Mouse (Mus musculus): ENCODE data around the gene Grtp1. TPM values are rescaled to one million over a fixed set of nuclear protein-coding genes. Genes with fewer than 3 reads are reported as not detected.

The Grtp1 gene
- total RNA-seq, 4 experiments from 2014 or later, result 9.3 to 14.1 (median 11.8) TPM

DNA sequence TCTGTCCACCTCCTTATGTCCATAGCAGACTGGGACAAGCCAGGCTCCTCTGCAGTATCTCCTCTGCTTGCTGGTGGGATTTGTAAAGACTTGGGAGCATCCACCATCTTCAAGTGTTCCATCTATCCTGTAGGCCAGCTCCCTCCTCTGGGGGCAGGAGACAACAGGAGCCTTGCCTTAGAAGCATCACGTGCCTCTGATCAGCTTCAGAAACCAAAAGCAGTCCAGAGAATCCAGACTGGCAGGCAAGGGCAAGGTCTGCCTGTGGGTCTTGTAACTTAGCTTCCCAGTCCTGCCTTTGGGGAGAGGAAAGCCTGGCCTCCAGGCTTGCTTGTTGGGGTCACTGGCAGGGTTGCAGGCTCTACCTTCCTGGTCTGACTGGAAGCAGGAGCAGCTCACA, 24.8 kb downstream of the Grtp1 start:
- DNase-seq (ENCODE audit: low spot score in 2 of 2), result no peak

DNA sequence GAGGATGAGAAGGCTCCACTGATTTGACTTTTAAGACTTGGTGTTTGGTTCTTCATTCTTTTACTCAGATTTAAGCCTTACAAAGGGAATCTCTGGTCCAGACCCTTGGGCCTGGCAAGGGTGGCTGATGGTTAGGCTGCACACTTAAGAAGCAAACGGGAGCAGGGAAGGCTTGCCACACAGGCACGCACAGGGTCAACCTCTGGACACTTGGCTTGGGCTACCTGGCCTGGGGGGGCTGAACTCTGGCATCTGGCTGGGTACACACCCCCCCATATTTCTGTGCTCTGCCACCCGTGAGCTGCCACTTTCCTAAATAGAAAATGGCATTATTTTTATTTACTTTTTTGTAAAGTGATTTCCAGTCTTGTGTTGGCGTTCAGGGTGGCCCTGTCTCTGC, 25.6 kb downstream of the Grtp1 start:
- no peak for DNase-seq (ENCODE audit: low spot score in 2 of 2)

DNA sequence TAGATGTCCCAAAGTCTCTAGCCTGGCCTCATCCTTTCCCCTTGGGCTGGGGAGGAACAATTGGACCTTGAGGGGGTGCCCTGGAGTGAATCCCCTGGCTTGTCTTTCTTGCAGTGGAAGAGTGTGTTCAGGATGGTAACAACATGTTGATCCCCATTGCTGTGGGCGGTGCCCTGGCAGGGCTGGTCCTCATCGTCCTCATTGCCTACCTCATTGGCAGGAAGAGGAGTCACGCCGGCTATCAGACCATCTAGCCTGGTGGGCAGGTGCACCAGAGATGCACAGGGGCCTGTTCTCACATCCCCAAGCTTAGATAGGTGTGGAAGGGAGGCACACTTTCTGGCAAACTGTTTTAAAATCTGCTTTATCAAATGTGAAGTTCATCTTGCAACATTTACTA, 26.1 kb downstream of the Grtp1 start:
- no peak for DNase-seq (ENCODE audit: low spot score in 2 of 2)

DNA sequence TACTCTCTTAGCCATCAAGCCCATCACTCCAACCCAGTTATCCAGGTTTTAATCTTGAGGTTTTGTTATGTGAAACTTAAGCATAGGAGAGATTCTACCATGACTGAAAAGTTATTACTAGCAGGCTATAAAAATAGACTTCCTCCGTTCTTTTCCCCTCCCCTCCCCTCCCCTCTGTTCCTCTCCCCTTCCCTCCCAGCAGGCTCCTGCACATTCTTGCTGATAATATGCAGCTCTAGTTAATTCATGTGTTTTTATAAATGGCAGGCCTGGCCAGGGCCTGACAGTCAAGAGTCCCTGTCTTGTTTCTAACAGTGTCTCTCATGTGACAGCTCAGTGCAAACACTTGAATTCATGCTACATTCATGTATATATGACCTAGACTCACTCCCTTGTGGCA, 29.9 kb downstream of the Grtp1 start:
- no peak for DNase-seq (ENCODE audit: low spot score in 2 of 2)

DNA sequence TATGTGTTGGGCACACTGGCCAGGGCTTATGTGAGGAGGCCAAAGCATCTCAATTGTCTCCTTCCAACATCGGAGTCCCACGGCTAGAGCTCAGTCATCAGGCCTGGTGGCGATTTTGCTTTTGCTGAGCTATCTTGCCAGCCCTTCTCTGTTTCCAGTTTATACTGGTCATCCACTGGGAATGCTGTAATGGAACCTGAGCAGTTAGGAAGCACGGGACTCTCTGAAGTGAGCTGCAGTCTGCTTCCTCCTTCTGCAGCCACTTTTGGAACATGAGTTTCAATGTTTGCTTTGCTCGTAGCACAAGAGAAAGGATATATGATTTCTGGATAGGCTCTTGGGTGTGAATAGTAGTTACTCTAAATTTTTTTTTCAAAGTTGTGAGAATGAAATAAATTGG, 36.1 kb downstream of the Grtp1 start:
- no peak for DNase-seq (ENCODE audit: low spot score in 2 of 2)

DNA sequence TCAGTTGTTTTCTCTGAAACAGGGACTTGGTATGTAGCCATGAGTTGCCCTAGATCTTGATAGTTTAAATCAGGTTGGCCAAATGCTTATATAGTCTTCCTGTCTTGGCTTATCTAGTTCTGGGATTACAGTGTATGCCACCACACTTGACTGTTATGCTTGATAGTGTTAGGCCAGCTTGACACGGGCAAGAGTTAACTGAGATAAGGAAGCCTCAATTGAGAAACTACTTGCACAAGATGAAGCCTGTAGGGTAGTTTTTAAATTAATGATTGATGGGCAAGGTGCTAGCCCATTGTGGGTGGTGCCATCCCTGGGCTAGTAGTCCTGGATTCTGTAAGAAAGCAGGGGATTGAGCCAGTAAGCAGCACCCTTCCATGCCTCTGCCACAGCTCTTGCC, 36.9 kb downstream of the Grtp1 start:
- DNase-seq (ENCODE audit: low spot score in 2 of 2), result no peak

DNA sequence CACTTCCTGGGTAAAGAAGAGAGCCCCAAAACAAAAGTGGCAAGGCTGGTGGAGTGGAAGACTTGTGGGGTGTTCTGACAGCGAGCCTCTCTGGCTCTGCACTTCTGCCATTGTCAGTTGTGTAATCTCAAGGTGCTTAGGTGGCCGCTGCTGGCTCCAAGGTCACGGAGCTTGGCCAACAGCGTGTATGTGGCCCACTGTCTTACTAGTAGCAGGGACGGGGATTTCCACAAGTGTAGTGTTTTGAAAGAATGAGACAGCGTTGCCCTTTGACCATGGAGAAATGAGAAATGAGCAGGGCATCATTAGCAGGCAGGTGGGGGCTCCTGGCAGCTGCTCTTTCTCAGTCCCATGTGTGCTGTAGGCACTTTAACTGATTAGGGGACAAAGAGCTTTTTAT, 38.3 kb downstream of the Grtp1 start:
- no peak for DNase-seq (ENCODE audit: low spot score in 2 of 2)

DNA sequence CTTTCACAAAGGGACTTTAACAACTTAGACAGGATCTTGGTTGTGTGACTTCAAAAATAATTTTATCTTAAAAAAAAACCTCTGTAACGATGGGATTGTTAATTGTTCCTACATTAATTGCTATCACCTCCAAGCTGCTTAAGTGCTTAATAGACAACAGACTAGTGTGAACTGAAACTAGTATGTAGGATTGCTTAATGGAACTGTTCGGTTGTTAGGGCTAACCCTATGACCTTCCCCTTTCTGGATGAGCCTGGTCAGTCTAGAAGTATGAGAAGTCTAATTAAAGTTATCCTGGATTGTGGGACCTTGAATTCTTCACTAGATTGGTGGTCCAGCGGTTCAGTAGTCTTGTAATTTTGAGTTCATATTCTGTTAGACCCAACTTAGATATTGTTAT, 39.7 kb downstream of the Grtp1 start:
- no peak for DNase-seq (ENCODE audit: low spot score in 2 of 2)

DNA sequence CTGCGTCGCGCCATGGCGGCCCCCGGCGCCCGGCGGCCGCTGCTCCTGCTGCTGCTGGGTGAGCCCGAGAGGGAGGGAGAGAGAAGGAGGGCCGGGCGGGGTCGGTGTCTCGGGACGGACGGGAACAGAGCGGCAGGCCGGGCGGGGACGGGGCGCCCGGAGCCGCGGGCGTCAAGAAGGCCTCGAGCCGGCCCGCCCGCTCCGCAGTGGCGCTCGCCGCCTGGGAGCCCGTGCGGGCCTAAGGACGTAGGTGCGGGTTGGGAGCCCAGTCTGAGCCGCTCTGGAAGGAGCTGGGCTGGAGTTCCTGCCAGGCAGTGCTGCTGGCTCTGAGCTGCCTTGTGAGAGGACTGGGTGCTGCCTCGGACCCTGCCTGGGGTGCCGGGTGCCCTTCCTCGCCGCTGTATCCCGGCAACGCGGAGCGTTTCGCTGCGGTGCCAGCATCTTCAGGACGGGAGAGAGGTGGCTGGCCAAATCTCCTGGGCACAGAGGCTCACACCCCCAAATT, 41.0 kb downstream of the Grtp1 start:
- no peak for DNase-seq (ENCODE audit: low spot score in 2 of 2)

DNA sequence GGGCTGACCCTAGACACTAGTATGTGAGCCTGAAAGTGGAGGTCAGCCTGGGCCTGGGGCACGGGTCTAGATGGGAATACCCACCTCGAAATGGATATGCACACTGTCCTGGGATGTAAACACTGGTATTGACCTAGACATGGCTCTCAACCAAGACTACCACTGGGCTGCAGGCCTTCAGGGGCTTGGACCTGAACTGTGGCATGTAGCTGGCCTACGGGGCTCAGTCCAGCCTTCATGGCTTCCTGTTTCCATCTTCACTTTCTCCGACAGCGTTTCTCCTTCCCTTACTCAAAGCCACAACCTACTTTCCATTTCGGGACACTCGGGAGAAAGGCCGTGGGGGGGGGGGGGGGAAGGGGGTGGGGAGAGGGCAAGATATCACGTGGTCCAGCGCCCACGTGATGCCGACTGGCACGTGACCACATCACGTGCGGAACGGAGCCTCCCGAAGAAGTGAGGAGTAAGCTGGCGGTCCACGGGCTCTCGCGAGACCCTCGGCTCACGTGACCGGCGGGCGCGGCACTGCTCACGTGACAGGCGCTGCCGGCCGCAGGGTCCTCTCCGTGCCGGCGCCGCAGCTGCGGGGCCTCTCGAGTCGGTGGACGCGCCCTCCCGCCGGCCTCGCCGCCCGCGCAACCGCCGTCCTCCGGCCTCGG, 41.6 kb downstream of the Grtp1 start, which contains the start of gene Lamp1:
Lamp1 (plus strand) TSS at position 444 of the 659 bp plus-strand sequence.
- peak; percentile 100 for DNase-seq (ENCODE audit: low spot score in 2 of 2)

DNA sequence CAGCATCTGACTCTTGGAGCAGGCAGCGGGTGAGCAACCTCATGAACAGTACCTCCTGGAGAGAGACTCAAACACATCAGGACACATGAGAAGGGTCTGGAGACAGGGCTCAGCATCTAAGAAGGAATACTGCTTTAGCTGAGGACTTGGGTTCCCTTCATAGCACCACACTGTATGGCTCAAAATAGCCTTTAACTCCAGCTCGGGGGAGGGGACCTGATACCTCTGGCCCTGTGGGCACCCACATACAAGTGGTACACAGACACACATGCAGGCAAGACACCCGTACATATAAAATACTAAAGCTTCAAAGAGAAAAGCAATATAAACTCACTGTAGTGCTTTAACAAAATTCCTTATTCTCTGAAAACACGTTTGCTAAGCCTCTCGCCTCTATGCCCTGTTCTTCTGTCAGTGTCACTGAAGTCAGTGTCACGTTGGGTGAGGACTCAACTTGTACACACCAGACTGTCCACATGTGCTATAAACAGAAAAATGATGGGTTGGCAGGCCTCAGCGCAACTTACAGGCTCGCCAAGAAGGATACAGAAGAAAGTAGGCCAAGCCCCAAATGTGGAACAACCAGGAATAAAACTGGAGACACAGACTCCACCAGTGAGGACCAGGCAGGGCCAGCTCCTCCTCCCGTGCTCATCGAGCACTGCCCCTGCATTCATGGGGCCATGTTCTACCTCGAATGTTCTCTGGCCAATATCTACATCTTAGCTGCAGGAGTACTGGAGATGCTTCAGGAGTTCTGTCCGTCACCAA, 43.9 kb downstream of the Grtp1 start:
- DNase-seq (ENCODE audit: low spot score in 2 of 2), result peak; percentile 63 to 75

DNA sequence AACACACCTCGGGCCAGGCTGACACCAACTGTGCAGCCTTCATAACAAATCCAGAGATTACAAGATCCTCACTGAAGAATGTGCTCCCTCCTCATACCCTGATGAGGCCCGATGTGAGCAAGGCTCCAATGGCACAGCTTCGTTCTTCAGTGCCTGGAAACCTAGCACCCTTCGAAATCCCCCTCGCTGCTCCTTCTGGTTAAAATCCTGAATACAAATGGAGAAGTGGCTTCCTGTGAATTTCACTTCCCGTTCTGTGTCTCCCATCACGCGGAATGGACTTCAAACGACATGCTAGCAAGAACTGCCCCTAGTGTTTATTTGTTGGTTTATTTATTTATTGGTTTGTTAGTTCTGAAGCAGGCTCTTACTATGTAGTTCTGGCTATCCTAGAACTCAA, 45.1 kb downstream of the Grtp1 start:
- DNase-seq (ENCODE audit: low spot score in 2 of 2), result no peak

DNA sequence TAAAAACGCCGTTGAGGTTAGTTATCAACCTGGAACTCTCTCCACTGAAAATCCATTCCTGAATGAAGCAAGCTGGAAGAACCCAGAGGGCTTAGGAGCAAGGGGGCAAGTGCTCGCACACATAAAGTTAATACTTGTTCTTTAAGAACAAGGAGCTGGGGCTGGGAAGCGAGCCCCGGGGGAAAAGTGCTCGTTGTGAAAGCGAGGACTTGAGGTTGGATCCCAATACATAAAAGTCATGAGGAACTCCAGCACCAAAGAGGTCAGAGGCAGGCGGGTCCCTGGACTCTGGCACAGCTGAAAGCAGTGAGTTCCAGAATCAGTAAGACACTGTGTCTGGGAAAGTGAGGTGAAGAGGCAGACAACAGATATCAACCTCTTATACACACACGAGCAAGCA, 46.3 kb downstream of the Grtp1 start:
- DNase-seq (ENCODE audit: low spot score in 2 of 2), result no peak

DNA sequence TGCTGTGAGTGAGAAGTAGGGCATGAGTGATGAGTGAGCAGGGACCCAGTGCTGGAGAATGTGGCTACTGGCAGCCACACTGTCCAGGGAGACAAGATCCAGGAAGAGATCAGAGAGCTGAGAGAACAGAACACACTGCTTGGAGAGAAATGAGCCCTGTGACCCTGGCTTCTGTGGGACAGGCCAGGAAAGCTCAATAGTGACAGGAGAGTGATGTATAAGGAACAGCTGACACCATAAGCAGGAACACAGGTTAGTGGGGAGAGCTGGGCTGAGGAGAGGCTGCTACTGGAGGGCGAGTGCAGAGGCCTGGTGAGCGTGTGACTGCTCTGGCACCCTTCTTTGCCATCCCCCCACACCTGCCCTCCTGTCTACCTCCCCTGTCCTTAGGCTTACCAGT, 49.5 kb downstream of the Grtp1 start:
- DNase-seq (ENCODE audit: low spot score in 2 of 2), result peak; percentile 31 to 52

DNA sequence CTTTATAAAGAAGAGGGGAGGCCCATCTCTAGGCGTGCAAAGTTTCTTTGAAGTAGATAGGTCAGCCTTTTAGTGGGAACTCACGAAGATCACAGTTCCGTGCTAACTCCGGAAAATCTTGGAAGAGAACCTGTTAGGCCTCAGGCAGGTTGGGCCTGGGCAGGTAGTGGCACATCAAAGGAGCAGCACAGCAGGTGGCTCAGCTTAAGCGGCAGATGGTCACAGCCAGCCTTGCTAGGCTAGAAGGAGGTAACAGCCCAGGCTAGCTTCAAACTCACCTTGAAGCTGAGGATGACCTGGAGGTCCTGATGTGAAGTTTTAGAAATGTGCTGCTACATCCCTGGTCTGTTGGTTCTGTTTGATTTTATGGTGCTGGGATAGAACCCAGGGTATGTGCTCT, 50.6 kb downstream of the Grtp1 start:
- DNase-seq (ENCODE audit: low spot score in 2 of 2), result no peak

DNA sequence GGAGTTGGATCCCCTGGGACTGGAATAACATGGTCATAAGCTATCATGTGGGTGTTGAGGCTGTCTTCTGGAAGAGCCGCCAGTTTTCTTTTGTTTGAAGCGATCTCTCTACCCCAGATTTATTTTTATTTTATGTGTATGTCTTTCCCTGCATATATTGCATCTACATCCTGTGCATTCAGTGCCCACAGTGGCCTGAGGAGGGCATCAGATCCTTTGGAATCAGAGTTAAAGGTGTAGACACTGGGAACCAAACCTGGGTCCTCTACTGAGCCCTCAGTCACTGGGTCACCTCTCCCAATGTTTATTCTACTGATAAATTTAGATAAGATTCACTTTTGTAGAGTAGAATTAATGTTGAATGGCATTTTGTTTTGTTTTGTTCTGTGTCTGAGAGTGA, 51.1 kb downstream of the Grtp1 start:
- no peak for DNase-seq (ENCODE audit: low spot score in 2 of 2)

DNA sequence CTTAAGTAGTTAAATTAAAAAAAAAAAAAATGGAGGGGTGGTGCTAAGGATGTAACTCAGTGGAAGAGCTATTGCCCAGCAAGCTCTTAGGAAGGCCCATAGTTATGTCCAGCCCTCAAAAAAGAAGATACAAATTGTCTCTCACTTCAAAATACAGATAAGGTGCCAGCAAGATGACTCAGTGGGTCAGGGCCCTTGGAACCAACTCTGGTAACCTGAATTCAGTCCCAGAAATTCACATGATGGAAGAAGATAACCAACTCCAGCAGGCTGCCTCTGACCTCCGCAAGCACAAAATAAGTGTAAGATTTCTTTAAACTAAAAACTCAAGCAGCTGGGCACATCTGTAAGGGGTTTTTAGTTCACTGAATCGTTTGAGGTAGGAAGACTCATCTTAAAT, 51.9 kb downstream of the Grtp1 start:
- DNase-seq (ENCODE audit: low spot score in 2 of 2), result peak in 1 of 2 experiments; percentile 24

DNA sequence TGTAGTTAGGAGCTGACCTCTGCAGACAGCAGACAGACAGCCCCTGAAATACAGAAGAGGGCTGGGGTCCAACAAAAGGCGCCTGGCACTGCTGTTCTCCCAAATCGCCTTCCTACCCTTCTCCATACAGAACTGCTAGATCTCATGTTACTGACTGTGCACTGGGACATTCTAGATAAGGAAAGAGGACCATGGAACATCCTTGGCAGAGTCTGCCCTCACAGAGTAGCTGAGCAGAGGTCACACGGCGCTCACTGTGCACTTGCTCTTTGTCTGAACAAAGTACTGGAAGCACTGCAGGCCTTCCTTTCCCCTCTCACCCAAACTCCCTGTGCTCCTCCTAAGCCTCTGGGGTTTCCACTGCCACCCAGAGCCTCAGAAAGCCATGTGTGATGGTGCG, 58.7 kb downstream of the Grtp1 start:
- no peak for DNase-seq (ENCODE audit: low spot score in 2 of 2)

DNA sequence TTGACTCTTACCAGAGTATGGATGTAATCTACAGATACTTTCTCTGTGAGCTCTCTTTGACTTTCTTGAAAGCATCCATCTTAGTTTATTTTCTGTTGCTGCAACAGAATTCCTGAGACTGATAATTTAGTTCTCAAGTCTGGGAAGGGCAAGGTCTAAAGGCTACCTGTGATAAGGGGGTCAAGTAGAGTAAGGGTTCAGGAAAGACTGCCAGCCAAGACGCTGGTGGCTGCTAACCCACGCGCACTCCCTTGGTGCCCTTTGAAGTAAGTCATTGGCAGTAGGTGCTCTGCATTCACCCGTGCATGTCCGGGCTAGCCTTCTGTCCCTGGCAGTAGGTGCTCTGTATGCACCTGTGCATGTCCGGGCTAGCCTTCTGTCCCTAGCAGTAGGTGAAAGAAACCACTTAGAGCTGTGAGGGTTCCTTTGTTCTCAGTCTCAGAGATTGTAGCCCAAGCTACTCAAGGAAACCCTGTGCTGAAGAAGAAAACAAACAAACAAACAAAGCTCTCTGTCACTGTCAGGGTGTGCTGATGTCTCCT, 60.7 kb downstream of the Grtp1 start:
- no peak for DNase-seq (ENCODE audit: low spot score in 2 of 2)

DNA sequence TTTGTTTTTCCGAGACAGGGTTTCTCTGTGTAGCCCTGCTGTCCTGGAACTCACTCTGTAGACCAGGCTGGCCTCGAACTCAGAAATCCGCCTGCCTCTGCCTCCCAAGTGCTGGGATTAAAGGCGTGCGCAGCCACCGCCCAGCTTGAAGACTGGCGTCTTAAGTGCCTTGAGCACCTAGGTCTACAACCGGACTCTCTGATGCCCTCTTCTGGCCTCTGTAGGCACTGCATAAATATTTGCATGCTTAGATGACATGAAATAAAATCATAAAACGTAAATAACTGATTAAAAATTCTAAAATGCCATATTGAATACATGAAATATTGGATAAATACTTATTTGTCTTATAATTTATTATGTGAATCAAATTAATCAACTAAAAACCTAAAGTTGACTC, 68.2 kb downstream of the Grtp1 start:
- DNase-seq (ENCODE audit: low spot score in 2 of 2), result peak; percentile 27 to 54

DNA sequence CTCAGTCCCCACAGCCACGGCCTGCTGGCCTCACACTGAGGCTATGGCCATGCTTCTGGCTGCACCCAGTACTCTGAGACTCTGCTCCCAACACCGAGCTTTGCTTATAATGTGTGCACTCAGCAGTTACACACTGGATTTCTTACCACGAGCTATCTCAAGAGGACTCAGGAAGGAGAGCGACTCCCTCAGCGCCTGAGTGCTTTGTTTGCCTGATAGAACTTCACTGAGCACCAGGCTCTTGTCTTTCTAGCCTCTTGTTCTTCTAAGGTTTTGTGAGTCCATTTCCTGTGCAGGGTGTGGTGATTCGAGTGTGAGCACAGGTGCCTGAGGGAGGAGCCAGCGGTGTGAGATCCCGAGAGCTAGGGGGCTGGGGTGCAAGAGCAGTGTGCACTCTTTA, 75.5 kb downstream of the Grtp1 start:
- DNase-seq (ENCODE audit: low spot score in 2 of 2), result no peak

DNA sequence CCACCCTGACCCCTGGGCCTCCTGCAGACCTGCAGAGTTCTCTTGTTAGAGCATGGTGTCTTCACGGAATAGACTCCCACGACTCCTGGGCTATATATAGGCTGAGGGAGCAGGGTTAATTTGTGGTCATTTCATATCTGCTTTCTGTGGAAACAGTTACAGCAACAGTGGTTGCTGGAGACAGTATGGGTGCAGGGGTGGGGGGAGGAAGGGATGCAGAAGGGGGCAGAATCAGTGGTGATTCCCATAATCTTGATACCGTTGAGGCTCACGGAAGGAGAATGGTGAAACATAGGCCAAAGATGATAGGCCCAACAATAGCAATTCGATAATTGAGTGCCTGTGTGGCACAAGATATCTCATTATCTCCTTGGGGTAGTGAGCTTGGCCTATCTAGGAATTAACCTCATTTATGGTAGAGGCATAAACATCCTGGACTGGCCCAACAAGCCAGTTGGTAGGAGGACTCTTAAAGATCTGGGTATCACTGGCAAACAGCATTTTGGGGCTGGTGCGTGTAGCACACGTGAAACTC, 77.5 kb downstream of the Grtp1 start:
- DNase-seq (ENCODE audit: low spot score in 2 of 2), result no peak

Data from gastrocnemius, adult 8-10 months (tissue).